Mouse (Mus musculus): ENCODE results near the gene Gpt2. TPM values are rescaled to one million over a fixed set of nuclear protein-coding genes. Genes with fewer than 3 reads are reported as not detected.
A peak's percentile ranks its signal among the peaks of the same experiment; 100 is the strongest.

Gene Gpt2
- polyA plus RNA-seq, 1 experiment = 51.5 TPM

GRCm38 (mm10) chr8:85555181-85556145, 63.1 kb downstream of the Gpt2 start, which contains the start of gene Dnaja2:
Gene Dnaja2, minus strand, starts transcription at chr8:85555344.
- no peaks in the 10 kb centered on the region for H3K27me3 ChIP-seq (replicated peaks; ENCODE audit: control insufficient read depth, insufficient read depth, low read length)

GRCm38 (mm10) chr8:85556986-85557600, 64.7 kb downstream of the Gpt2 start:
- no peak for DNase-seq
- WGBS = 74% methylated on average over 2 of the region's 2 CpGs
- peaks cover 16% of the 10 kb centered on the region; the same call in 1 of the 2 replicates for H3K4me1 ChIP-seq (ENCODE audit: control insufficient read depth, insufficient read depth, low read length)
- H3K27ac ChIP-seq (ENCODE audit: insufficient read depth, low read depth, low read length) = no peak overlapping the region
- TF ChIP-seq POLR2A (IDR thresholded peaks at IDR 0.05; ENCODE audit: low read depth, low read length) (no peak), CTCF (conservative IDR thresholded peaks at IDR 0.05; ENCODE audit: insufficient read depth, insufficient read length, low read depth, low read length) (no peak)
- H3K4me3 ChIP-seq (ENCODE audit: insufficient read depth, low read depth, low read length) = no peak overlapping the region
- peaks cover 2% of the 10 kb centered on the region; the same call in 1 of the 2 replicates for H3K36me3 ChIP-seq (ENCODE audit: control insufficient read depth, insufficient read depth, low read length)
- H3K27me3 ChIP-seq (replicated peaks; ENCODE audit: control insufficient read depth, insufficient read depth, low read length) = no peaks in the 10 kb centered on the region

More at GRCm38 (mm10) chr8:85555181-85556145, 63.1 kb downstream of the Gpt2 start, which contains the start of gene Dnaja2:
- under 1% methylated on average over 72 of the region's 77 CpGs for WGBS
- Histone ChIP-seq H3K27ac (ENCODE audit: insufficient read depth, low read depth, low read length) (peak within 1 kb of the TSS; percentile 99), H3K4me3 (ENCODE audit: insufficient read depth, low read depth, low read length) (peak within 1 kb of the TSS; percentile 98), H3K4me1 (ENCODE audit: control insufficient read depth, insufficient read depth, low read length) (peaks cover 18% of the 10 kb centered on the region; the same call in 1 of the 2 replicates), H3K36me3 (ENCODE audit: control insufficient read depth, insufficient read depth, low read length) (peaks cover 7% of the 10 kb centered on the region; the same call in 1 of the 2 replicates)
- peak; percentile 57 for TF ChIP-seq POLR2A (IDR thresholded peaks at IDR 0.05; ENCODE audit: low read depth, low read length)
- TF ChIP-seq CTCF (conservative IDR thresholded peaks at IDR 0.05; ENCODE audit: insufficient read depth, insufficient read length, low read depth, low read length) = no peak
- DNase-seq = peak; percentile 91

GRCm38 (mm10) chr8:85557601-85557986, 65.2 kb downstream of the Gpt2 start:
- Histone ChIP-seq H3K27ac (ENCODE audit: insufficient read depth, low read depth, low read length) (peak overlapping the region; percentile 7; the same call in 1 of the 2 replicates), H3K27me3 (replicated peaks; ENCODE audit: control insufficient read depth, insufficient read depth, low read length) (no peaks in the 10 kb centered on the region), H3K36me3 (ENCODE audit: control insufficient read depth, insufficient read depth, low read length) (no peaks in the 10 kb centered on the region), H3K4me3 (ENCODE audit: insufficient read depth, low read depth, low read length) (no peak overlapping the region), H3K4me1 (ENCODE audit: control insufficient read depth, insufficient read depth, low read length) (peaks cover 14% of the 10 kb centered on the region; the same call in 1 of the 2 replicates)
- no peak for TF ChIP-seq POLR2A (IDR thresholded peaks at IDR 0.05; ENCODE audit: low read depth, low read length)
- no peak for TF ChIP-seq CTCF (conservative IDR thresholded peaks at IDR 0.05; ENCODE audit: insufficient read depth, insufficient read length, low read depth, low read length)
- DNase-seq = peak; percentile 6
- 39% methylated on average over 3 of the region's 3 CpGs for WGBS

DNA sequence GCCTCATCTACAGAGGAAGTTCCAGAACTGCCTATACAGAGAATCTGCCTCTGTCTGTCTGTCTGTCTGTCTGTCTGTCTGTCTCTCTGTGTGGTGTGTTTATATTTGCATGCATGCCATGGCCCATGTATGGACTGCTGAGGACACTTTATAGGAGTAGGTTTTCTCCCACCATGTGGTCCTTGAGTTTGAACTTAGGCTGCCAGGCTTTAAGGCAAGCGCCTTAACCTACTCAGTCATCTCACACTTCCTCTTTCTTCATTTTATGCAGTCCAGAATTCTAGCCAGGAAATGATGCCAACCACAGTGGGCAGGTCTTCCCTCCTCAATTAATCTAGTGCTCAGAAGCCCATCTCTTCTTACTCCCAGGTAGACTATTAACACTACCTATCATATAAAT, 66.8 kb downstream of the Gpt2 start:
- DNase-seq = peak; percentile 22
- H3K4me1 ChIP-seq (ENCODE audit: control insufficient read depth, insufficient read depth, low read length) = peaks cover 14% of the 10 kb centered on the region; the same call in 1 of the 2 replicates
- WGBS = 74% methylated on average over 1 of the region's 1 CpGs
- H3K27me3 ChIP-seq (replicated peaks; ENCODE audit: control insufficient read depth, insufficient read depth, low read length) = no peaks in the 10 kb centered on the region
- TF ChIP-seq POLR2A (IDR thresholded peaks at IDR 0.05; ENCODE audit: low read depth, low read length) = no peak
- no peak for TF ChIP-seq CTCF (conservative IDR thresholded peaks at IDR 0.05; ENCODE audit: insufficient read depth, insufficient read length, low read depth, low read length)
- no peak overlapping the region for H3K4me3 ChIP-seq (ENCODE audit: insufficient read depth, low read depth, low read length)
- H3K36me3 ChIP-seq (ENCODE audit: control insufficient read depth, insufficient read depth, low read length) = no peaks in the 10 kb centered on the region
- H3K27ac ChIP-seq (ENCODE audit: insufficient read depth, low read depth, low read length) = peak overlapping the region; percentile 50; the same call in 1 of the 2 replicates

- no peak overlapping the region for H3K27ac ChIP-seq (ENCODE audit: insufficient read depth, low read depth, low read length)
- H3K4me1 ChIP-seq (ENCODE audit: control insufficient read depth, insufficient read depth, low read length) = peaks cover 14% of the 10 kb centered on the region; the same call in 1 of the 2 replicates
- H3K36me3 ChIP-seq (ENCODE audit: control insufficient read depth, insufficient read depth, low read length) = no peaks in the 10 kb centered on the region
- WGBS = 44% methylated on average over 2 of the region's 2 CpGs
- no peaks in the 10 kb centered on the region for H3K27me3 ChIP-seq (replicated peaks; ENCODE audit: control insufficient read depth, insufficient read depth, low read length)
- TF ChIP-seq POLR2A (IDR thresholded peaks at IDR 0.05; ENCODE audit: low read depth, low read length) (no peak), CTCF (conservative IDR thresholded peaks at IDR 0.05; ENCODE audit: insufficient read depth, insufficient read length, low read depth, low read length) (no peak)
- no peak overlapping the region for H3K4me3 ChIP-seq (ENCODE audit: insufficient read depth, low read depth, low read length)
- no peak for DNase-seq
These were observed 67.6 kb downstream of the Gpt2 start for GRCm38 (mm10) chr8:85559966-85560365.

DNA sequence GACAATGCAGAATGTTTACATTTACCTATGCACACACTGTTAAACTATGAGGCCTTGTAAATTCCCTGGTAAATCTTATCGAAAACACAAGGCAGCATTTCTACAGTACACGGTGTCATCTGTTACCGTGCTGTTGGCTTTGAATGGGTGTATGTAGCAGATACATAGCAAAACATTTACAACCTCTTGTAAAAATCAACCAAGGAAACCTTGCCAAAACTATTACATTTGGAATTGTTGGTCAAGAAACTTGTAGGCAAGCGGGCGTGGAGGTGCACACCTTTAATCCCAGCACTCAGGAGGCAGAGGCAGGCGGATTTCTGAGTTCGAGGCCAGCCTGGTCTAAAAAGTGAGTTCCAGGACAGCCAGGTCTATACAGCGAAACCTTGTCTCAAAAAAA, 71.0 kb downstream of the Gpt2 start:
- Histone ChIP-seq H3K27me3 (replicated peaks; ENCODE audit: control insufficient read depth, insufficient read depth, low read length) (no peaks in the 10 kb centered on the region; the same call in 1 of the 2 replicates), H3K4me3 (ENCODE audit: insufficient read depth, low read depth, low read length) (no peak overlapping the region), H3K4me1 (ENCODE audit: control insufficient read depth, insufficient read depth, low read length) (peaks cover 12% of the 10 kb centered on the region; the same call in 1 of the 2 replicates), H3K36me3 (ENCODE audit: control insufficient read depth, insufficient read depth, low read length) (no peaks in the 10 kb centered on the region), H3K27ac (ENCODE audit: insufficient read depth, low read depth, low read length) (no peak overlapping the region)
- peak; percentile 79 for DNase-seq
- TF ChIP-seq POLR2A (IDR thresholded peaks at IDR 0.05; ENCODE audit: low read depth, low read length) (no peak), CTCF (conservative IDR thresholded peaks at IDR 0.05; ENCODE audit: insufficient read depth, insufficient read length, low read depth, low read length) (no peak)
- WGBS = 71% methylated on average over 8 of the region's 8 CpGs
